Mouse (Mus musculus): ENCODE results near the gene Hoxa2.

DNA sequence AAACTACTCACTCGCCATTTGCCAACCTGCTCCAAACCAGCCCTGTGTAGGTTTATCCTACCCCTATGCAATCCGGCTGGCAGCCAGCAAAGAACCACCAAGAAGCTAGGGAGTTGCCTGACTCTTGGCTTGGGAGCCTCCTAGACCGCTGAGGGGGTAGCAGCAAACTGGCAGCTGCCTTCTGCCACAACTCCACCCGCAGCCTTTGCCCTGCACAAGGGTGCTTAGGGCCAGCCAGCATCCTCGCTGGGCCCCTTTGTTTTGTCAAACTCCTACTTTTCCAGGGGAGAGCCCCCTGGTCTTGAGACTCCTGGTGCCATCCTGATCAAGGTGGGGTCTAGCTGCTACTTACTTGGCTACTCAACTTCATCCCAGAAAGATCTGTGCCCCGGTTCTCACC, 20.0 kb upstream of the Hoxa2 start:
- TF ChIP-seq POLR2A (IDR thresholded peaks at IDR 0.05; ENCODE audit: low read depth, low read length) = no peak
- no peak for TF ChIP-seq CTCF (conservative IDR thresholded peaks at IDR 0.05 in 1 of 2, IDR thresholded peaks at IDR 0.05 in 1 of 2; ENCODE audit: low read depth in 2 of 2, low read length in 2 of 2)
- TF ChIP-seq CHD2 (IDR thresholded peaks at IDR 0.05; ENCODE audit: low read length) = no peak
- no peak for TF ChIP-seq PAX5 (IDR thresholded peaks at IDR 0.05; ENCODE audit: low read length)
- TF ChIP-seq TCF12 (IDR thresholded peaks at IDR 0.05; ENCODE audit: low read depth, low read length) = no peak
- TF ChIP-seq UBTF (IDR thresholded peaks at IDR 0.05; ENCODE audit: low read depth, low read length) = no peak
- no peak for TF ChIP-seq MEF2A (IDR thresholded peaks at IDR 0.05; ENCODE audit: borderline replicate concordance, low read depth, low read length)
- no peak for TF ChIP-seq ZMIZ1 (IDR thresholded peaks at IDR 0.05; ENCODE audit: low read depth, low read length)
- no peak for TF ChIP-seq MXI1 (IDR thresholded peaks at IDR 0.05; ENCODE audit: low read depth, low read length)
- no peak for TF ChIP-seq RAD21 (IDR thresholded peaks at IDR 0.05; ENCODE audit: low read depth, low read length)
- no peak for TF ChIP-seq EP300 (IDR thresholded peaks at IDR 0.05; ENCODE audit: low read length)
- TF ChIP-seq USF2 (conservative IDR thresholded peaks at IDR 0.05; ENCODE audit: low read depth, low read length) = no peak
- TF ChIP-seq MAX (IDR thresholded peaks at IDR 0.05; ENCODE audit: low read length) = no peak
- TF ChIP-seq GABPA (IDR thresholded peaks at IDR 0.05; ENCODE audit: insufficient replicate concordance, low read depth, low read length) = no peak
